Mouse (Mus musculus) kidney, adult 2 months (tissue): ENCODE data around the gene Aldh1l2. TPM values are rescaled to one million over a fixed set of nuclear protein-coding genes. Genes with fewer than 3 reads are reported as not detected.

Experiments used
- DNase-seq: peaks from one replicate; pipeline ENCODE4 v3.0.0; 2021
- H3K27ac ChIP-seq: fragments of 200-500 bp; 2 replicates; pipeline ENCODE4 v1.5.1; 2012; ENCODE audit warnings: low read depth, low read length, control low read depth, inconsistent platforms; ENCODE audit not compliant: insufficient read depth
- H3K27me3 ChIP-seq: fragments of 200-500 bp; replicated peaks from 2 replicates; pipeline ENCODE4 v1.6.1; 2012; ENCODE audit warnings: mild to moderate bottlenecking, moderate library complexity, low read length, inconsistent platforms; ENCODE audit not compliant: control insufficient read depth, insufficient read depth
- H3K36me3 ChIP-seq: fragments of 200-500 bp; 2 replicates; pipeline ENCODE4 v1.6.1; 2012; ENCODE audit warnings: mild to moderate bottlenecking, moderate library complexity, low read length, inconsistent platforms; ENCODE audit not compliant: control insufficient read depth, insufficient read depth
- H3K4me1 ChIP-seq: fragments of 200-500 bp; 2 replicates; pipeline ENCODE4 v1.6.1; 2011; ENCODE audit warnings: low read length; ENCODE audit not compliant: control insufficient read depth, insufficient read depth
- H3K4me3 ChIP-seq: fragments of 200-500 bp; 2 replicates; pipeline ENCODE4 v1.5.1; 2011; ENCODE audit warnings: mild to moderate bottlenecking, low read depth, low read length, control low read depth; ENCODE audit not compliant: insufficient read depth
- CTCF ChIP-seq: fragments of 200-500 bp; conservative IDR thresholded peaks from 2 replicates; pipeline ENCODE4 v1.5.1; 2011; ENCODE audit warnings: low read depth, mild to moderate bottlenecking, control low read depth, low read length, moderate library complexity, mixed read lengths; ENCODE audit not compliant: insufficient read depth, insufficient read length
- POLR2A ChIP-seq: fragments of 200-500 bp; IDR thresholded peaks from one replicate; pipeline ENCODE4 v1.6.1; 2011; ENCODE audit warnings: low read depth, low read length, control low read depth
- WGBS: fragments of 180-500 bp; shearing (Covaris S2); methylation state at CpG from one replicate; pipeline ENCODE4 v1.1.7; 2018; 5-methylcytosine and 5-hydroxymethylcytosine counted together
- polyA plus RNA-seq: library from polyadenylated mRNA; depleted of rRNA; stranded (reverse); fragments of >200 nt; gene quantifications from 2 replicates; pipeline ENCODE4 v1.2.3, GENCODE M21; 2012; rRNA removed

Aldh1l2 gene
- polyA plus RNA-seq, 1 experiment: 1.1 TPM

GRCm38 (mm10) chr10:83448582-83448981 is 85.4 kb downstream of the Aldh1l2 start:
- DNase-seq: no peak
- Histone ChIP-seq H3K4me1 (no peaks in the 10 kb centered on the region), H3K27me3 (no peaks in the 10 kb centered on the region), H3K4me3 (no peak overlapping the region), H3K36me3 (no peaks in the 10 kb centered on the region; the same call in none of the 2 replicates), H3K27ac (no peak overlapping the region)
- 90% methylated on average over 7 of the region's 7 CpGs for WGBS
- no peak for TF ChIP-seq POLR2A
- TF ChIP-seq CTCF: no peak

Other genes starting within 250 kb of the Aldh1l2 start
- 6.4 and 7.1 TPM in 2 replicates for gene Slc41a2, start 196.3 kb downstream of the Aldh1l2 start, polyA plus RNA-seq
- 0.37 and 0.41 TPM in 2 replicates for gene D10Wsu102e, start 173.9 kb downstream of the Aldh1l2 start, polyA plus RNA-seq
- gene Washc4, start 9.6 kb upstream of the Aldh1l2 start, polyA plus RNA-seq: 2.8 and 4.0 TPM in 2 replicates
- gene Appl2, start 114.6 kb upstream of the Aldh1l2 start, polyA plus RNA-seq: 17.7 and 18.7 TPM in 2 replicates
- gene 1500009L16Rik, start 188.7 kb upstream of the Aldh1l2 start, polyA plus RNA-seq: 1.2 and 1.3 TPM in 2 replicates